Mouse (Mus musculus): ENCODE measurements around the gene Hoxc5. TPM values are rescaled to one million over a fixed set of nuclear protein-coding genes. Genes with fewer than 3 reads are reported as not detected.

Gene Hoxc5
- polyA plus RNA-seq, 1 experiment from 2014 or later = not detected

DNA sequence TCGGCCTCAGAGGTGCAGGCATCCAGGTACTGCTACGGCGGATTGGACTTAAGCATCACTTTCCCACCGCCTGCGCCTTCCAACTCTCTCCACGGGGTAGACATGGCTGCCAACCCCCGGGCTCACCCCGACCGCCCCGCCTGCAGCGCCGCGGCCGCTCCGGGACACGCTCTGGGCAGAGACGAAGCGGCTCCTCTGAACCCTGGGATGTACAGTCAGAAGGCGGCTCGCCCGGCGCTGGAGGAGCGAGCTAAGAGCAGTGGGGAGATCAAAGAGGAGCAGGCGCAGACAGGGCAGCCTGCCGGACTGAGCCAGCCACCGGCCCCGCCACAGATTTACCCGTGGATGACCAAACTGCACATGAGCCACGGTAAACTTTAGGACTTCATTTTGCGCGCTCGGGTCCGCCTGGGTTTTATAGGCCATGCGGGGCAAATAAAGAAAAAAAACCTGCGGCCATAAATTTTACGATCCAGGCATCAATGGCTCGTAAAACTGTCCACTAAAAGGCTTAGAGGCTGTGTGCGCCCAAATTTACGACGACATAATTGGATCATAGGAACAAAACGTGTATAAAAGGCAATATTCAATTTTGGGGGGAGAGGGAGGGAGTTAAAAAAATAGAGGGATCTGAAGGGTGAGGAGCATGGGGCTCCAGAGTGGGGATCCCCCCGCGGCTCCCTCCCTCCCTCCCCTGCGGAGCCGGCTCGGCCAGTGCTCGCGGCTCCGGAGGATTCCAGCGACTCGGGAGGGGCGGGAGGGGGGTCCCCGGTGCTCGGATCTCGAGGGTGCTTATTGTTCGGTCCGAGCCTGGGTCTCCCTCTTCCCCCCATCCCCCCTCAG lies 47.1 kb downstream of the Hoxc5 start:
- H3K27me3 ChIP-seq (ENCODE audit: control insufficient read depth, insufficient read depth, low read length) = peaks cover 99% of the 10 kb centered on the region
- ATAC-seq (replicated peaks; ENCODE audit: low FRiP score) (peak; percentile 39; the same call in 1 of the 2 replicates), DNase-seq (ENCODE audit: low spot score) (peak; percentile 68)
- H3K4me3 ChIP-seq (ENCODE audit: low read depth, low read length) = no peak overlapping the region
- H3K9me3 ChIP-seq (ENCODE audit: control insufficient read depth, low read length) = no peaks in the 10 kb centered on the region
- no peaks in the 10 kb centered on the region for H3K36me3 ChIP-seq (ENCODE audit: control insufficient read depth, insufficient read depth, low read length)
- H3K4me2 ChIP-seq (ENCODE audit: low read depth, low read length, severe bottlenecking) = no peak overlapping the region
- no peak overlapping the region for H3K9ac ChIP-seq (ENCODE audit: low read length)
- no peak overlapping the region for H3K27ac ChIP-seq (ENCODE audit: low read depth, low read length)
- no peaks in the 10 kb centered on the region for H3K4me1 ChIP-seq (replicated peaks; ENCODE audit: control insufficient read depth, insufficient read depth, low read length)
- under 1% methylated on average over 57 of the region's 57 CpGs for WGBS

DNA sequence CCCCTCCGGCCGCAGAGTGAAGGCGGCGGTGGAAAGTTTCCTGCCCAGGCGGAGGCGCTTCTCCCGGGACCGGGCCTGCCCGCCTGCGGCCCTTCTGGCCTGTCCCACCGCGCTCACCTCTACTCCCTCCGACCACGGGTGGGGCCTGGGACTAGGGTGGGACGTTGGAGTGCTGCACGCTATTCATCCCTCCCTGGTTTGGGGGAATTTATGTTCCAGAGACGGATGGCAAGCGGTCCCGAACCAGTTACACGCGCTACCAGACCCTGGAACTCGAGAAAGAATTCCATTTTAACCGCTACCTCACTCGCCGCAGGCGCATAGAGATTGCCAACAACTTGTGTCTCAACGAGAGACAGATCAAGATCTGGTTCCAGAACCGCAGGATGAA lies 47.8 kb downstream of the Hoxc5 start:
- Histone ChIP-seq H3K9me3 (ENCODE audit: control insufficient read depth, low read length) (no peaks in the 10 kb centered on the region), H3K4me1 (replicated peaks; ENCODE audit: control insufficient read depth, insufficient read depth, low read length) (no peaks in the 10 kb centered on the region), H3K4me3 (ENCODE audit: low read depth, low read length) (no peak overlapping the region), H3K27ac (ENCODE audit: low read depth, low read length) (no peak overlapping the region), H3K9ac (ENCODE audit: low read length) (no peak overlapping the region), H3K27me3 (ENCODE audit: control insufficient read depth, insufficient read depth, low read length) (peaks cover 99% of the 10 kb centered on the region), H3K4me2 (ENCODE audit: low read depth, low read length, severe bottlenecking) (no peak overlapping the region), H3K36me3 (ENCODE audit: control insufficient read depth, insufficient read depth, low read length) (no peaks in the 10 kb centered on the region)
- 1% methylated on average over 26 of the region's 28 CpGs for WGBS
- ATAC-seq (replicated peaks; ENCODE audit: low FRiP score) (no peak), DNase-seq (ENCODE audit: low spot score) (peak; percentile 60)

- 2% methylated on average over 19 of the region's 19 CpGs for WGBS
- Histone ChIP-seq H3K36me3 (ENCODE audit: control insufficient read depth, insufficient read depth, low read length) (no peaks in the 10 kb centered on the region), H3K4me2 (ENCODE audit: low read depth, low read length, severe bottlenecking) (no peak overlapping the region), H3K4me3 (ENCODE audit: low read depth, low read length) (no peak overlapping the region), H3K9ac (ENCODE audit: low read length) (no peak overlapping the region), H3K9me3 (ENCODE audit: control insufficient read depth, low read length) (no peaks in the 10 kb centered on the region), H3K27me3 (ENCODE audit: control insufficient read depth, insufficient read depth, low read length) (peaks cover 99% of the 10 kb centered on the region), H3K27ac (ENCODE audit: low read depth, low read length) (no peak overlapping the region), H3K4me1 (replicated peaks; ENCODE audit: control insufficient read depth, insufficient read depth, low read length) (no peaks in the 10 kb centered on the region)
- ATAC-seq (replicated peaks; ENCODE audit: low FRiP score) (no peak), DNase-seq (ENCODE audit: low spot score) (peak; percentile 64)
These were observed 48.3 kb downstream of the Hoxc5 start for GRCm38 (mm10) chr15:103015406-103016166.

GRCm38 (mm10) chr15:103018636-103019035 lies 51.4 kb downstream of the Hoxc5 start, which contains the start of gene Hoxc4:
TSS of gene Hoxc4 (plus strand) at chr15:103018934.
- ATAC-seq (replicated peaks; ENCODE audit: low FRiP score) (no peak), DNase-seq (ENCODE audit: low spot score) (no peak)
- H3K4me1 ChIP-seq (replicated peaks; ENCODE audit: control insufficient read depth, insufficient read depth, low read length) = no peaks in the 10 kb centered on the region
- 3% methylated on average over 9 of the region's 9 CpGs for WGBS
- H3K27me3 ChIP-seq (ENCODE audit: control insufficient read depth, insufficient read depth, low read length) = peaks cover 99% of the 10 kb centered on the region
- H3K36me3 ChIP-seq (ENCODE audit: control insufficient read depth, insufficient read depth, low read length) = no peaks in the 10 kb centered on the region
- H3K27ac ChIP-seq (ENCODE audit: low read depth, low read length) = no peak within 1 kb of the TSS
- no peak within 1 kb of the TSS for H3K4me2 ChIP-seq (ENCODE audit: low read depth, low read length, severe bottlenecking)
- no peak within 1 kb of the TSS for H3K4me3 ChIP-seq (ENCODE audit: low read depth, low read length)
- no peak within 1 kb of the TSS for H3K9ac ChIP-seq (ENCODE audit: low read length)
- no peaks in the 10 kb centered on the region for H3K9me3 ChIP-seq (ENCODE audit: control insufficient read depth, low read length)

GRCm38 (mm10) chr15:103020899-103021418 lies 53.7 kb downstream of the Hoxc5 start:
- Histone ChIP-seq H3K9me3 (ENCODE audit: control insufficient read depth, low read length) (no peaks in the 10 kb centered on the region), H3K27ac (ENCODE audit: low read depth, low read length) (no peak overlapping the region), H3K27me3 (ENCODE audit: control insufficient read depth, insufficient read depth, low read length) (peaks cover 99% of the 10 kb centered on the region), H3K4me2 (ENCODE audit: low read depth, low read length, severe bottlenecking) (no peak overlapping the region), H3K4me1 (replicated peaks; ENCODE audit: control insufficient read depth, insufficient read depth, low read length) (no peaks in the 10 kb centered on the region), H3K9ac (ENCODE audit: low read length) (no peak overlapping the region), H3K36me3 (ENCODE audit: control insufficient read depth, insufficient read depth, low read length) (no peaks in the 10 kb centered on the region), H3K4me3 (ENCODE audit: low read depth, low read length) (no peak overlapping the region)
- 1% methylated on average over 8 of the region's 8 CpGs for WGBS
- ATAC-seq (replicated peaks; ENCODE audit: low FRiP score) (no peak), DNase-seq (ENCODE audit: low spot score) (no peak)

GRCm38 (mm10) chr15:103021544-103021943 lies 54.3 kb downstream of the Hoxc5 start:
- Histone ChIP-seq H3K9ac (ENCODE audit: low read length) (no peak overlapping the region), H3K4me3 (ENCODE audit: low read depth, low read length) (no peak overlapping the region), H3K9me3 (ENCODE audit: control insufficient read depth, low read length) (no peaks in the 10 kb centered on the region), H3K4me2 (ENCODE audit: low read depth, low read length, severe bottlenecking) (no peak overlapping the region), H3K27me3 (ENCODE audit: control insufficient read depth, insufficient read depth, low read length) (peaks cover 99% of the 10 kb centered on the region), H3K4me1 (replicated peaks; ENCODE audit: control insufficient read depth, insufficient read depth, low read length) (no peaks in the 10 kb centered on the region), H3K36me3 (ENCODE audit: control insufficient read depth, insufficient read depth, low read length) (no peaks in the 10 kb centered on the region), H3K27ac (ENCODE audit: low read depth, low read length) (no peak overlapping the region)
- no peak for DNase-seq (ENCODE audit: low spot score)
- no peak for ATAC-seq (replicated peaks; ENCODE audit: low FRiP score)
- WGBS = 6% methylated on average over 8 of the region's 8 CpGs

GRCm38 (mm10) chr15:103024131-103024530 lies 56.9 kb downstream of the Hoxc5 start:
- WGBS = 8% methylated on average over 2 of the region's 2 CpGs
- Histone ChIP-seq H3K9me3 (ENCODE audit: control insufficient read depth, low read length) (no peaks in the 10 kb centered on the region), H3K27ac (ENCODE audit: low read depth, low read length) (no peak overlapping the region), H3K9ac (ENCODE audit: low read length) (no peak overlapping the region), H3K4me1 (replicated peaks; ENCODE audit: control insufficient read depth, insufficient read depth, low read length) (no peaks in the 10 kb centered on the region), H3K4me3 (ENCODE audit: low read depth, low read length) (no peak overlapping the region), H3K4me2 (ENCODE audit: low read depth, low read length, severe bottlenecking) (no peak overlapping the region), H3K36me3 (ENCODE audit: control insufficient read depth, insufficient read depth, low read length) (no peaks in the 10 kb centered on the region), H3K27me3 (ENCODE audit: control insufficient read depth, insufficient read depth, low read length) (peaks cover 99% of the 10 kb centered on the region)
- ATAC-seq (replicated peaks; ENCODE audit: low FRiP score) (no peak), DNase-seq (ENCODE audit: low spot score) (no peak)

GRCm38 (mm10) chr15:103027266-103028235 lies 60.3 kb downstream of the Hoxc5 start:
- ATAC-seq (replicated peaks; ENCODE audit: low FRiP score) (no peak), DNase-seq (ENCODE audit: low spot score) (no peak)
- WGBS = under 1% methylated on average over 43 of the region's 43 CpGs
- H3K36me3 ChIP-seq (ENCODE audit: control insufficient read depth, insufficient read depth, low read length) = no peaks in the 10 kb centered on the region
- H3K27me3 ChIP-seq (ENCODE audit: control insufficient read depth, insufficient read depth, low read length) = peaks cover 96% of the 10 kb centered on the region
- H3K9ac ChIP-seq (ENCODE audit: low read length) = no peak overlapping the region
- H3K4me3 ChIP-seq (ENCODE audit: low read depth, low read length) = no peak overlapping the region
- no peaks in the 10 kb centered on the region for H3K4me1 ChIP-seq (replicated peaks; ENCODE audit: control insufficient read depth, insufficient read depth, low read length)
- no peak overlapping the region for H3K4me2 ChIP-seq (ENCODE audit: low read depth, low read length, severe bottlenecking)
- H3K27ac ChIP-seq (ENCODE audit: low read depth, low read length) = no peak overlapping the region
- no peaks in the 10 kb centered on the region for H3K9me3 ChIP-seq (ENCODE audit: control insufficient read depth, low read length)

Measured in forebrain, embryonic 11.5 days (tissue).